Mouse (Mus musculus): ENCODE data around the gene Sun5. TPM values are rescaled to one million over a fixed set of nuclear protein-coding genes. Genes with fewer than 3 reads are reported as not detected.
A peak's percentile ranks its signal among the peaks of the same experiment; 100 is the strongest.
"Not testable (repeated sequence)": the region's sequence is repeated elsewhere in the genome, so short reads cannot be mapped to it uniquely, and the experiment has no call there.

Gene Sun5
- total and polyA plus RNA-seq, 2 experiments from 2014 or later, result not detected

DNA sequence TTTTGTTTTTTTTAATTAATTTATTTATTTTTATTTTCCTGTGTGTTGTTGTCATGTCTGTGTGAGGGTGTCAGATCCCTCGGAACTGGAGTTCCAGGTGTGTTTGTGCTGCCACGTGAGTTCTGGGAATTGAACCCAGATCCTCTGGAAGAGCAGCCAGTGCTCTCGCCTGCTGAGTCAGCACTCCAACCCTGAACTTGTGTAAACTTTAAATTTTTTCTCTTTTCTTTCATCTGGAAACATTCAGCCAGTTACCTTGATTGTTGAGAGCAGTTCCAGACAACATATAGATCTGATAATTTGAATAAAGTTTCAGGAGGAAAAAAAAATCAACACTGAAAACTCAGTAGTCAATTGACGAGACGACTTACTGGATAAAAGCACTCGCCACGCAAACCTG is 42.2 kb downstream of the Sun5 start:
- no peak for DNase-seq (ENCODE audit: low spot score)
- Histone ChIP-seq H3K27me3 (ENCODE audit: control insufficient read depth, insufficient read depth, low read length) (no peaks in the 10 kb centered on the region), H3K9ac (replicated peaks; ENCODE audit: low read depth, low read length) (no peak overlapping the region), H3K4me2 (ENCODE audit: low read depth, low read length) (no peak overlapping the region), H3K4me3 (ENCODE audit: low read depth, low read length) (no peak overlapping the region), H3K27ac (ENCODE audit: low read depth) (no peak overlapping the region), H3K4me1 (ENCODE audit: control insufficient read depth, insufficient read depth) (no peaks in the 10 kb centered on the region), H3K36me3 (replicated peaks; ENCODE audit: control insufficient read depth, insufficient read depth, low read length) (no peaks in the 10 kb centered on the region), H3K9me3 (replicated peaks; ENCODE audit: control insufficient read depth, low read length) (no peaks in the 10 kb centered on the region)
- TF ChIP-seq CTCF (IDR thresholded peaks at IDR 0.05; ENCODE audit: low read depth) (no peak), EP300 (IDR thresholded peaks at IDR 0.05; ENCODE audit: low read depth) (no peak)
- no peak for ATAC-seq (ENCODE audit: insufficient read depth, low read depth)
- WGBS, result 79% methylated on average over 7 of the region's 7 CpGs

- 79% methylated on average over 8 of the region's 8 CpGs for WGBS
- TF ChIP-seq EP300 (IDR thresholded peaks at IDR 0.05; ENCODE audit: low read depth) (no peak), CTCF (IDR thresholded peaks at IDR 0.05; ENCODE audit: low read depth) (no peak)
- no peaks in the 10 kb centered on the region for H3K9me3 ChIP-seq (replicated peaks; ENCODE audit: control insufficient read depth, low read length)
Observed at GRCm38 (mm10) chr2:153827171-153827830, 43.6 kb downstream of the Sun5 start.

DNA sequence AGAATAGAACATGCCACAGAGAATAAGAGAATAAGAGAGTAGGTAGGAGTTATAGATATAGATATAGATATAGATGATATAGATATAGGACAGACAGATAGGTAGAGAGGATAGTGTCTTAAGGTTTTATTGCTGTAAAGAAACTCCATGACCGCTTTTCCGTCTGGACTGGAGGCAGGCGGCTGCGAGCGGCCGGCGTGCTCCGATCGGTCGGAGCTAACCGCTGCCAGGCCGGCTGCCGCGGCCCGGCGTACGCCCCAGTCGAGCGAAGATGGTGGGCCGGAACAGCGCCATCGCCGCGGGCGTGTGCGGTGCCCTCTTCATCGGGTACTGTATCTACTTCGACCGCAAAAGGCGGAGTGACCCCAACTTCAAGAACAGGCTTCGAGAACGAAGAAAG is 45.0 kb downstream of the Sun5 start:
- H3K4me2 ChIP-seq (ENCODE audit: low read depth, low read length); H3K9ac ChIP-seq (replicated peaks; ENCODE audit: low read depth, low read length); H3K4me1 ChIP-seq (ENCODE audit: control insufficient read depth, insufficient read depth); H3K9me3 ChIP-seq (replicated peaks; ENCODE audit: control insufficient read depth, low read length); H3K27me3 ChIP-seq (ENCODE audit: control insufficient read depth, insufficient read depth, low read length); DNase-seq (ENCODE audit: low spot score); H3K36me3 ChIP-seq (replicated peaks; ENCODE audit: control insufficient read depth, insufficient read depth, low read length); H3K4me3 ChIP-seq (ENCODE audit: low read depth, low read length); ATAC-seq (ENCODE audit: insufficient read depth, low read depth); H3K27ac ChIP-seq (ENCODE audit: low read depth): not testable (repeated sequence)
- WGBS, result 44% methylated on average over 31 of the region's 32 CpGs

More at GRCm38 (mm10) chr2:153827171-153827830, 43.6 kb downstream of the Sun5 start:
- no peaks in the 10 kb centered on the region for H3K27me3 ChIP-seq (ENCODE audit: control insufficient read depth, insufficient read depth, low read length)
- no peak for DNase-seq (ENCODE audit: low spot score)
- H3K9ac ChIP-seq (replicated peaks; ENCODE audit: low read depth, low read length), result no peak overlapping the region
- ATAC-seq (ENCODE audit: insufficient read depth, low read depth), result no peak
- H3K36me3 ChIP-seq (replicated peaks; ENCODE audit: control insufficient read depth, insufficient read depth, low read length), result no peaks in the 10 kb centered on the region
- no peak overlapping the region for H3K27ac ChIP-seq (ENCODE audit: low read depth)
- no peaks in the 10 kb centered on the region for H3K4me1 ChIP-seq (ENCODE audit: control insufficient read depth, insufficient read depth)
- H3K4me3 ChIP-seq (ENCODE audit: low read depth, low read length), result no peak overlapping the region
- no peak overlapping the region for H3K4me2 ChIP-seq (ENCODE audit: low read depth, low read length)

GRCm38 (mm10) chr2:153824593-153824992 is 46.3 kb downstream of the Sun5 start:
- DNase-seq (ENCODE audit: low spot score) (peak; percentile 21), ATAC-seq (ENCODE audit: insufficient read depth, low read depth) (peak; percentile 41; the same call in 1 of the 2 replicates)
- Histone ChIP-seq H3K4me2 (ENCODE audit: low read depth, low read length) (no peak overlapping the region), H3K36me3 (replicated peaks; ENCODE audit: control insufficient read depth, insufficient read depth, low read length) (no peaks in the 10 kb centered on the region), H3K9ac (replicated peaks; ENCODE audit: low read depth, low read length) (no peak overlapping the region), H3K4me1 (ENCODE audit: control insufficient read depth, insufficient read depth) (no peaks in the 10 kb centered on the region), H3K9me3 (replicated peaks; ENCODE audit: control insufficient read depth, low read length) (no peaks in the 10 kb centered on the region), H3K4me3 (ENCODE audit: low read depth, low read length) (no peak overlapping the region), H3K27ac (ENCODE audit: low read depth) (no peak overlapping the region), H3K27me3 (ENCODE audit: control insufficient read depth, insufficient read depth, low read length) (no peaks in the 10 kb centered on the region)
- TF ChIP-seq CTCF (IDR thresholded peaks at IDR 0.05; ENCODE audit: low read depth), result no peak
- no peak for TF ChIP-seq EP300 (IDR thresholded peaks at IDR 0.05; ENCODE audit: low read depth)
- WGBS, result 57% methylated on average over 6 of the region's 6 CpGs

DNA sequence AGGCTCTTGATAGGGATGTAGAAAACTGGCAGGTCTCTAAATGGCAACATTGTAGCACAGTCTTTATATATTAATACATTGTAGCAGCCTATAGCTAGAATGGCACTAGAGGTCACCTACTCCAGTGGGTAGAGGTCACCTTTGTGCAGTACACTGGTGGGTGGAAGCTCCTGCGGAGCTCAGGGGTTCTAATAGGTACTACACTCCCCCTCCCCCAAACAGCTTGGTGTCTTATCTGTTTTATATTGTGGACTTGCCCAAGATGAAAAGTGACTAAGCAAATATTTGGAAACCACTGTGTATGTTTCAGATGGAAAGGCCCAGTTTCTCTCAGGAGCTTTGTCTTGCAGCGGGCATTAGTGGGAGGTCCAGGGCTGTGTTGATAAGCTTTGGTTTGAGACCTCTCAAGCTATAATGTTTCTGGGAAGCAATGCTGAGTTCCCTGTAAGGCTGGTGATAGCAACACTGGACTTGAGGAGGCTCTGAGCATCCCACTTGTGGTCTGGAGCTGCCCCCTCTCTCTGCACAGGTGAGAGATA is 48.8 kb downstream of the Sun5 start:
- H3K4me2 ChIP-seq (ENCODE audit: low read depth, low read length), result no peak overlapping the region
- ATAC-seq (ENCODE audit: insufficient read depth, low read depth) (no peak), DNase-seq (ENCODE audit: low spot score) (no peak)
- H3K36me3 ChIP-seq (replicated peaks; ENCODE audit: control insufficient read depth, insufficient read depth, low read length), result no peaks in the 10 kb centered on the region
- no peaks in the 10 kb centered on the region for H3K27me3 ChIP-seq (ENCODE audit: control insufficient read depth, insufficient read depth, low read length)
- no peak overlapping the region for H3K4me3 ChIP-seq (ENCODE audit: low read depth, low read length)
- no peaks in the 10 kb centered on the region for H3K9me3 ChIP-seq (replicated peaks; ENCODE audit: control insufficient read depth, low read length)
- TF ChIP-seq EP300 (IDR thresholded peaks at IDR 0.05; ENCODE audit: low read depth), result no peak
- TF ChIP-seq CTCF (IDR thresholded peaks at IDR 0.05; ENCODE audit: low read depth), result no peak
- WGBS, result 90% methylated on average over 2 of the region's 2 CpGs
- no peaks in the 10 kb centered on the region for H3K4me1 ChIP-seq (ENCODE audit: control insufficient read depth, insufficient read depth)
- no peak overlapping the region for H3K27ac ChIP-seq (ENCODE audit: low read depth)
- no peak overlapping the region for H3K9ac ChIP-seq (replicated peaks; ENCODE audit: low read depth, low read length)

- H3K27ac ChIP-seq (ENCODE audit: low read depth), result no peak overlapping the region
- no peak overlapping the region for H3K9ac ChIP-seq (replicated peaks; ENCODE audit: low read depth, low read length)
- no peaks in the 10 kb centered on the region for H3K4me1 ChIP-seq (ENCODE audit: control insufficient read depth, insufficient read depth)
- H3K9me3 ChIP-seq (replicated peaks; ENCODE audit: control insufficient read depth, low read length), result no peaks in the 10 kb centered on the region
- no peak for TF ChIP-seq CTCF (IDR thresholded peaks at IDR 0.05; ENCODE audit: low read depth)
- TF ChIP-seq EP300 (IDR thresholded peaks at IDR 0.05; ENCODE audit: low read depth), result no peak
- ATAC-seq (ENCODE audit: insufficient read depth, low read depth) (no peak), DNase-seq (ENCODE audit: low spot score) (no peak)
- no peaks in the 10 kb centered on the region for H3K27me3 ChIP-seq (ENCODE audit: control insufficient read depth, insufficient read depth, low read length)
- no peaks in the 10 kb centered on the region for H3K36me3 ChIP-seq (replicated peaks; ENCODE audit: control insufficient read depth, insufficient read depth, low read length)
- H3K4me2 ChIP-seq (ENCODE audit: low read depth, low read length), result no peak overlapping the region
- 33% methylated on average over 3 of the region's 3 CpGs for WGBS
- no peak overlapping the region for H3K4me3 ChIP-seq (ENCODE audit: low read depth, low read length)
Observed at GRCm38 (mm10) chr2:153809921-153810320, 61.0 kb downstream of the Sun5 start.

Data from heart, postnatal 0 days (tissue).